Mouse (Mus musculus) ES-Bruce4 (cell line): ENCODE data around the gene Cks2. TPM values are rescaled to one million over a fixed set of nuclear protein-coding genes. Genes with fewer than 3 reads are reported as not detected.

Experiments used
- H3K27ac ChIP-seq: 2 replicates; pipeline ENCODE4 v1.5.1; 2012; ENCODE audit warnings: low read length, inconsistent platforms; ENCODE audit not compliant: insufficient read depth
- H3K27me3 ChIP-seq: 2 replicates; pipeline ENCODE4 v1.6.1; 2012; ENCODE audit warnings: mild to moderate bottlenecking, low read length, inconsistent platforms; ENCODE audit not compliant: control insufficient read depth, poor library complexity, insufficient read depth, severe bottlenecking
- H3K36me3 ChIP-seq: 2 replicates; pipeline ENCODE4 v1.6.1; 2012; ENCODE audit warnings: inconsistent platforms, mild to moderate bottlenecking, low read length, moderate library complexity; ENCODE audit not compliant: control insufficient read depth, poor library complexity, insufficient read depth, severe bottlenecking
- H3K4me1 ChIP-seq: one replicate; pipeline ENCODE4 v1.8.1; 2011; ENCODE audit warnings: low read length; ENCODE audit not compliant: control insufficient read depth, insufficient read depth
- H3K4me3 ChIP-seq: 2 replicates; pipeline ENCODE4 v1.5.1; 2011; ENCODE audit warnings: low read depth, mild to moderate bottlenecking, low read length
- H3K9ac ChIP-seq: 2 replicates; pipeline ENCODE4 v1.6.1; 2012; ENCODE audit warnings: low read depth, mild to moderate bottlenecking, inconsistent platforms; ENCODE audit not compliant: poor library complexity, severe bottlenecking
- H3K9me3 ChIP-seq: replicated peaks from 2 replicates; pipeline ENCODE4 v1.6.1; 2012; ENCODE audit warnings: mild to moderate bottlenecking, low read length, inconsistent platforms; ENCODE audit not compliant: control insufficient read depth, poor library complexity, insufficient read depth, severe bottlenecking
- CTCF ChIP-seq: IDR thresholded peaks from one replicate; pipeline ENCODE4 v1.8.1; 2011; ENCODE audit warnings: low read depth, low read length
- EP300 ChIP-seq: IDR thresholded peaks from 2 replicates; pipeline ENCODE4 v1.6.1; 2011; ENCODE audit warnings: low read depth, low read length; ENCODE audit not compliant: insufficient read depth
- POLR2A ChIP-seq: IDR thresholded peaks from one replicate; pipeline ENCODE4 v1.8.1; 2011; ENCODE audit warnings: low read length; ENCODE audit not compliant: insufficient read depth
- polyA plus RNA-seq: library from polyadenylated mRNA; stranded (reverse); fragments of >200 nt; gene quantifications from 2 replicates; pipeline ENCODE4 v1.2.4, GENCODE M21; 2011; ENCODE audit warnings: low read depth; ENCODE audit not compliant: missing spikeins, insufficient read depth, insufficient read length

Cks2 gene
- polyA plus RNA-seq, 1 experiment = 423 TPM

- peaks cover 31% of the 10 kb centered on the region for H3K36me3 ChIP-seq
- TF ChIP-seq POLR2A (no peak), EP300 (no peak), CTCF (no peak)
- H3K9me3 ChIP-seq = no peaks in the 10 kb centered on the region
- no peaks in the 10 kb centered on the region for H3K27me3 ChIP-seq
- H3K9ac ChIP-seq = no peak overlapping the region
- H3K4me3 ChIP-seq = no peak overlapping the region
- no peaks in the 10 kb centered on the region for H3K4me1 ChIP-seq
- H3K27ac ChIP-seq = peak overlapping the region; percentile 32; the same call in 1 of the 2 replicates
Observed at GRCm38 (mm10) chr13:51648237-51648636, 3.2 kb downstream of the Cks2 start.

GRCm38 (mm10) chr13:51649740-51650139 lies 4.7 kb downstream of the Cks2 start:
- no peaks in the 10 kb centered on the region for H3K27me3 ChIP-seq
- TF ChIP-seq EP300 (no peak), CTCF (no peak), POLR2A (no peak)
- H3K4me3 ChIP-seq = no peak overlapping the region
- no peaks in the 10 kb centered on the region for H3K4me1 ChIP-seq
- no peaks in the 10 kb centered on the region for H3K9me3 ChIP-seq
- H3K9ac ChIP-seq = no peak overlapping the region
- H3K36me3 ChIP-seq = peaks cover 35% of the 10 kb centered on the region
- H3K27ac ChIP-seq = no peak overlapping the region

GRCm38 (mm10) chr13:51651408-51652064 lies 6.5 kb downstream of the Cks2 start, which contains the start of gene Secisbp2:
Gene Secisbp2 (plus strand): TSS chr13:51651697.
- Histone ChIP-seq H3K4me3 (peak within 1 kb of the TSS; percentile 67), H3K36me3 (peaks cover 51% of the 10 kb centered on the region), H3K4me1 (no peaks in the 10 kb centered on the region), H3K9me3 (no peaks in the 10 kb centered on the region), H3K9ac (peak within 1 kb of the TSS; percentile 65), H3K27ac (peak within 1 kb of the TSS; percentile 17; the same call in 1 of the 2 replicates), H3K27me3 (no peaks in the 10 kb centered on the region)
- no peak for TF ChIP-seq EP300
- TF ChIP-seq POLR2A = no peak
- TF ChIP-seq CTCF = peak; percentile 83

GRCm38 (mm10) chr13:51653159-51653558 lies 8.1 kb downstream of the Cks2 start:
- Histone ChIP-seq H3K9ac (no peak overlapping the region), H3K4me1 (no peaks in the 10 kb centered on the region), H3K9me3 (no peaks in the 10 kb centered on the region), H3K4me3 (no peak overlapping the region), H3K27me3 (no peaks in the 10 kb centered on the region), H3K27ac (no peak overlapping the region), H3K36me3 (peaks cover 55% of the 10 kb centered on the region)
- TF ChIP-seq CTCF = no peak
- TF ChIP-seq POLR2A = no peak
- TF ChIP-seq EP300 = no peak

GRCm38 (mm10) chr13:51653961-51654360 lies 8.9 kb downstream of the Cks2 start:
- no peaks in the 10 kb centered on the region for H3K4me1 ChIP-seq
- H3K9ac ChIP-seq = no peak overlapping the region
- no peaks in the 10 kb centered on the region for H3K27me3 ChIP-seq
- no peak overlapping the region for H3K4me3 ChIP-seq
- H3K36me3 ChIP-seq = peaks cover 52% of the 10 kb centered on the region
- H3K9me3 ChIP-seq = no peaks in the 10 kb centered on the region
- TF ChIP-seq CTCF = no peak
- TF ChIP-seq POLR2A = no peak
- TF ChIP-seq EP300 = no peak
- H3K27ac ChIP-seq = no peak overlapping the region

GRCm38 (mm10) chr13:51656516-51657235 lies 11.6 kb downstream of the Cks2 start:
- no peak overlapping the region for H3K4me3 ChIP-seq
- H3K36me3 ChIP-seq = peaks cover 54% of the 10 kb centered on the region
- H3K4me1 ChIP-seq = no peaks in the 10 kb centered on the region
- no peak overlapping the region for H3K9ac ChIP-seq
- TF ChIP-seq POLR2A (no peak), CTCF (no peak), EP300 (no peak)
- H3K27me3 ChIP-seq = no peaks in the 10 kb centered on the region
- H3K27ac ChIP-seq = no peak overlapping the region
- no peaks in the 10 kb centered on the region for H3K9me3 ChIP-seq
